Mouse (Mus musculus) brain, embryonic 14.5 days (tissue): ENCODE measurements around the gene Icos.

Experiments used
- CTCF ChIP-seq: fragments of 200-500 bp; IDR thresholded peaks from 2 replicates; pipeline ENCODE4 v1.5.1; 2012; ENCODE audit warnings: inconsistent platforms, mild to moderate bottlenecking, moderate library complexity, borderline replicate concordance; ENCODE audit not compliant: insufficient read depth, insufficient read length; ENCODE audit errors: extremely low read depth
- POLR2A ChIP-seq: fragments of 200-500 bp; IDR thresholded peaks from 2 replicates; pipeline ENCODE4 v1.6.1; 2012; ENCODE audit warnings: mild to moderate bottlenecking, inconsistent platforms, borderline replicate concordance; ENCODE audit not compliant: poor library complexity, insufficient read depth, insufficient read length, severe bottlenecking; ENCODE audit errors: extremely low read depth

GRCm38 (mm10) chr1:61026712-61027111 is 49.0 kb downstream of the Icos start:
- TF ChIP-seq CTCF = no peak
- no peak for TF ChIP-seq POLR2A
